Mouse (Mus musculus) heart, adult 9 months (tissue): ENCODE measurements around the gene Bag6.
A peak's percentile ranks its signal among the peaks of the same experiment; 100 is the strongest.

Experiments
- DNase-seq, 2 experiments: peaks; one replicate each; pipeline ENCODE4 v3.0.0; 2022; ENCODE audit warnings: low spot score in 2 of 2

Bag6 gene

DNA sequence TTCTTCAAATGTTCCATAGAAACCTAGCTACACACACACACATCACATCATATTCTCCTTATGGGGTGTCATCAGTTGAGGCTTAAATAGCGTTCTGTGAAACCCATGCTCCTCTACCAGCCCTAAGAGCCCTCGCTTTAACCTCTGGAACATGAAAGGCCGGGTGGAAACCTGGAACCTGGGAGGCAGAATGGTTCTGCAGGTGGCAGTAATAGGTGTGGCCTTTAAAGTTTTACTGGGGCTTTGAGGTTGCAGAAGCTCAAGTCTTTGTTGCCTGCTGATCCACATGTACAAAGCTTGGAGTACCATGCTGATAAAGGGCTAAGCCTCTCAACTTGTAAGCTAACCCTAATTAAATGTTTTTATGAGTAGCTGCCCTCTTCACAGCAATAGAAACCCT is 12.4 kb downstream of the Bag6 start:
- DNase-seq, result no peak

- no peak for DNase-seq
Measured at GRCm38 (mm10) chr17:35147922-35148639, 13.1 kb downstream of the Bag6 start.

DNA sequence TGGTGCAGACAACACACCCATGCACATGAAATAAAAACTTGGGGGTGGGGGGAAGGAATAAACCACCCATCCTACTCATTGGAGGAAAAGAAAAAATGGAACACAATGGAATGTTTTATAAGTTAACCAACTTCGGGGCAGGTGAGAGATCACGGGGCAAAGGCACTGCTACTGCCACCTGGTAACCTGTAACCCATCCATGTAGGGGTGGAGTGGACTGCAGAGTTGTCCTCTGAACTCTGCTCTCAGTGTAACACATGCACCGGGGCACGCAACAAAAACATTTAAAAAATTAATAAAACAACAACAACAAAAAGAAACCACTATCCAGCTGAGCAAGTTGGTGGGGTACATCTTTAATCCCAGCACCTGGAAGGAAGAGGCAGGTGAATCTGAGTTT is 17.1 kb downstream of the Bag6 start:
- no peak for DNase-seq

GRCm38 (mm10) chr17:35153077-35153476 is 18.1 kb downstream of the Bag6 start:
- no peak for DNase-seq

DNA sequence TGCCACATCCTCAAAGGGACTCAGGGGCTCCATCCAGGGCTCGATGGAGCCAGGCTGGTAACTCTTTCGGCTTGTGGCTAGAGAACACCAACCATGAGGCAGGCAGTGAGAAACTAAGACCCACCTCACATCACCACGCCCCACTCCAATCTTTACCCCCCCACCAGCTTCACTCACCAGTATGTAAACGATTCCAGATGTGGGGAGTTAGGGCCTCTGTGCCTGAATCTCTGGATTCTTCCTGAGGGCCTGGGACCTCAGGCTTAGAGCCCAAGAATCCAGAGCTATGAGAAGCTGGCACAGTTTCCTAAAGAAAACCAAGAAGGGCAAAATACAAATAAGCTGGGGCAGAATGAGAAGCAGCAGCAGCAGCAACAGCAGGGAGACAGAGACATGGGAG is 19.0 kb downstream of the Bag6 start:
- DNase-seq, result no peak

- DNase-seq, result no peak
Measured at GRCm38 (mm10) chr17:35154616-35155015, 19.6 kb downstream of the Bag6 start.

DNA sequence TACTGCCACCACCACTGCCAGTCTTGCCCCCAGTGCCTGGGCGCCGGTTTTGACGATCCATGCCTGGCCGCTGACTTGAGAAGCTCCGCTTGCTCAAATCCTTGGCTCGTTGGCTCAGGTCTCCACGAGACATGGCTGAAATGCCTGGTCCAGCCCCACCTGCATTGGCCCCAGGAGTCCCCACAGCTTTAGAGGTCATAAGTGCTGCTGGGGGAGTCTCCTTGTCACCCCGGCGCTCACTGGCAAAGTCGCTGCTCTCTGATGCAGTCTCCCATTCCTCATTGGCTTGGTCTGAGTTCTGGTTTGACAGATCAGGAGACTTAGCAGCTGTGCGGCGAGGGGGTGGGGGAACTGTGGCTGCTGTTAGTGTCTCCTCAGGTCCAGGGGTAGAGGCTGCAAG is 20.5 kb downstream of the Bag6 start:
- DNase-seq, result no peak

- DNase-seq, result no peak
Measured at GRCm38 (mm10) chr17:35156461-35157200, 21.7 kb downstream of the Bag6 start.

- DNase-seq, result no peak
Measured at GRCm38 (mm10) chr17:35157254-35157653, 22.3 kb downstream of the Bag6 start.

DNA sequence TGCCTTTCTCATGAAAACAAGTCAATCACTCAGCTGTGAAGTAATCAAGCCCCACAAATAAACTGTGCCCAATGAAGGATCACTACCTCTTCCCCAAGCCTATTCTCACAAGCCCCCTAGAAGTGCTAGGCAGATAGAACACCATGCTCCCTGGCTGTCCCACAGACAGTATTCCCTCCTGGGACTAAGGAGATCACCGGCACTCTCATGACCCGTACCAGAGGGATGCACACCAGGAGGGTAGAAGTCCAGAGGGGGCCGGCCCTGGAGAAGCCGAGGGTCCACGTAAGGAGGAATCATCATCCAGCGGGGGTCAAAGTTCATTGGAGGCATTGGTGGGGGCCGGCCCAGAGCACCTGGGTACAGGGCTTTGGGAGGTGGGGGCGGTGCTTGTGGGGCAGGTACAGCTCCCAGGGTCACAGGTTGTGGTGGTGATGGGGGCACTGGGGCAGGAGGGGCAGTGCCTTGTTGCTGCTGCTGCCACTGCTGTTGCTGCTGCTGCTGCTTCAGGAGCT is 22.7 kb downstream of the Bag6 start:
- no peak for DNase-seq

DNA sequence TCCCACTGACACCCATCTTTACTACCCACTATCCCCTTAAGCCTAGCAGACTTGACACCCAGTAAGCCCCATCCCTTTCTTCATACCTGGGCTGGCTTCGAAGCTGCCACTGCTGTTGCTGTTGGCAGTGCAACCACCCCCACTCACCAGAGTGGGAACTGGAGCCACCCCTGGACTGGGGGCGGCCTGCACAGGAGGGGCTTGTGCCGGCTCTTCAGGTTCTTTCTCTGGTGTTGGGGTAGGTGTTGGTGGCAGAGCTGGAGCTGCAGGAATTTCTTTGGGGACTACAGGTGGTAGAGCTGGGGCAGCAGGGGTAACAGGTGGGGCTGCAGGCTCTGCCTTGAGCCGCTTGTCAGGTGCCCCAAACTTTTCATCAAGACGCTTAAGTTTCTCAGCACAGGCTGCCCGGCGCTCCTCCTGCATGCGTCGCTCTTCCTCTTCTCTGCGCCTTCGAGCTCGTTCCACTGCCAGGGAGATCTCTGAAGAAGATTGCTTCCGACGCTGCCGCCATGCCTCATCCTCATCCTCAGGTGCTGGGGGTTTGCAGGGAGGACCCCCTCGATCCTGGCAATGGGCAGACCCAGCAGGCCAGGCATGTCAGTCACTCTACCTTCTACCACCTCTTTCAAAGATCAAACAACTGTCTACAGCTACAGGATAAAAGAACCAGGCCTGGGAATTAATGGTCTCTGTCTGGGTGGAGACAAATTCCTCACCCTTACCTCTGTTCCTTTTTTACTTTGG is 24.0 kb downstream of the Bag6 start:
- no peak for DNase-seq

DNA sequence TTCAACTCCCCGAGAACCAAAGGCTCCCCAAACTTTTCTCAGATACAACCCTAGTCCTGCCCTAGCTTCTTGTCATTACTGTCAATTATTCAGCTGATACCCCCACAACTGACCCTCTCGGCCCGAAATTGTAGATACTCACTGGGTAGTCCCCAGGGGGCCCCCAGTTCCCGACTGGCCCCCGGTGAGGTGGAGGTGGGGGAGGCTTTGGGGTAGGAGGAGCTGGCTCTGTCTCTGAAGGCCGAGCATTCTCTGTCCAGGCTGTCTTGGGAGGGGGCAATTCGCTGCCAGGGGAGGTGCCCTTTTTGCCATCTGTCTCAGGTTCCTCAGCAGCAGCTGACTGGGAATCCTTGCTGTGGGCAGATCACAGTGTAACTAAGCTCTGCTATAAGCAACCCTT is 24.7 kb downstream of the Bag6 start:
- DNase-seq, result no peak

GRCm38 (mm10) chr17:35161421-35161820 is 26.4 kb downstream of the Bag6 start:
- DNase-seq, result no peak

DNA sequence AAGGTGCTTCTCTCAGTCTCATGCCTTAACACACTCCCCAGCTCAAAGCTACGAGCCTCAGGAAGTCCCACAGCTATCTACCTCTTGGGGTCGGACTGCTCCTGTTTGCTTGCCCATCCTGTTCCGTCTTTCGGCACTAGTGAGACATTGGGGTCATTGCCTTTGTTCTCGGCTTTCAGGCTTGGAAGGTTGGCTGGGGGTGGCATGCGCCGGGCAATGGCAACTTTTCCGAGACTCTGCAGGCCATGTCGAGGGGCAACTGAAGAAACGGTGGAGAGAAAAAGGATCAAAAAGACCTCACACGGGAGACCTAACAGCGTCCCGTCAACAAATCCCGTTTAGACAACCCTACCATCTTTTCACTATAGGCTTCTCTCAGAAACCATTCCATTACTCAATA is 27.1 kb downstream of the Bag6 start:
- no peak for DNase-seq

DNA sequence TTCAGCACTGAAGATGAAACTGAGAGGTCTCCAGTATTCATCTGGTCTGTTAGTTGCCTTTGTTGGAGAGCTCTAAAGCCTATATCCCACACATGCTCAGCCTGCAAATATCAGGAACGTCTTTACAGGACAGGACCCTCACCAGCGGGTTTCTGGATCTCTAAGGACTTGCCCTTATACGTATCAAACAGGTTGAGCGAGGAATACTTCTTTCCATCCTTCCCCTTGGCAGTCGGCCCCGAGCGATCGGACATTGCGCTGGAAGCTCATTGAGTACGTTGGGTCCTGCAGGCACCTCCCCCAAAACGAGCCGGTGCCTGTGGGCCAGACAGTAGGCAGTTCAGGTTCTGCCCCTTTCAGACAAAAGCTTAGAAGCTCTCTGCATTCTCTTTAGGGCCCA is 27.8 kb downstream of the Bag6 start:
- DNase-seq, result peak in 1 of 2 experiments; percentile 52

DNA sequence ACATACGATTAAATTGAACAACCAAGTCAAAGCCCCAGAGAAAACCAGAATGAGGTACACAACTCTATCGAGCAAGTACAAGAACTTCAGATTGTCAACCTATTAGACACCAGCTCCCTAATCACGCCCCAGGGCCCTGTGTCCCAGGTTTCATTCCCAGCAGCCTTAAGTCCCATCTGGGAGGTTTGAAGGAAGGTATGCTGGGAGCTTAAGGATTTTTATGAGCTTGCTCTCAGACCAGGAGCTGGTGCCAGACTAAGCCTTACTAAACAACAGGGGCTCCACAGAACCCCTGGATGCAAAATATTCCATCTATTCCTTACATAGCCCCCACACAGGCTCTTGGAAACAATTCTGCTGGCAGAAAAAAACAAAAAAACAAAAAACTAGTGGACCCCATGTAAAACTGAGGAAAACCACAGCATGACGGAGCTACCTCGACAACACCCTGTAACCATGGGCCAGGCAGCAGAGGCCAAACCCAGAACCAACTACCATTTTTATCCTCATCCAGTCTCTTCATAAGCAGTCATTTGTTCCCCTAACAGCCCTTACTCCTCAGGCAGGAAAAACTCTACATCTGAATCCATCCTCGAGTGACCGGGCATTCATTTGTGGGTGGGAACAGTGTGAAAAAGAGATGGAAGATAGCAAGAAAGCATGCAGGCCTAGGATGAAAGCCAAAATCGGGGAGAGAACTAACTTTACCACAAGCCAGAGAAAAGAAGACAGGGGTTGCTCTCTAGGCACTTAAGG is 28.5 kb downstream of the Bag6 start:
- no peak for DNase-seq

DNA sequence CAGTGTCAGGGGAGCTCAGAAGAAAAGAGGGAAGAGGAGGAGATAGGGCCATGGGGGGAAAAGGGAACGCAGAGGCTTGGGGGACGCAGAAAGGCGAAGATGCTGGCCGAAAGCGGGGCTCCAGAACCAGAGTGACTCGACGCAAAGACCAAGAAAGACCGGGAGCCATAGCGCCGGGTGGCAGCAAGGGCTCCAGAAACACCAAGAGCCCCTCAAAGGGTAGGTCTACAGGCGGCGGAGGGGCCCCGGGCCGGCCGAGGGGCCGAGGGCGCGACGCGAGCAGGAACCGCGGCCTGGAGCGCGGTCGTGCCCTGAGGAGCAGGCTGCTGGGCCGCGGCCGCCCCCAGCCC is 29.2 kb downstream of the Bag6 start:
- DNase-seq, result peak in 1 of 2 experiments; percentile 55

DNA sequence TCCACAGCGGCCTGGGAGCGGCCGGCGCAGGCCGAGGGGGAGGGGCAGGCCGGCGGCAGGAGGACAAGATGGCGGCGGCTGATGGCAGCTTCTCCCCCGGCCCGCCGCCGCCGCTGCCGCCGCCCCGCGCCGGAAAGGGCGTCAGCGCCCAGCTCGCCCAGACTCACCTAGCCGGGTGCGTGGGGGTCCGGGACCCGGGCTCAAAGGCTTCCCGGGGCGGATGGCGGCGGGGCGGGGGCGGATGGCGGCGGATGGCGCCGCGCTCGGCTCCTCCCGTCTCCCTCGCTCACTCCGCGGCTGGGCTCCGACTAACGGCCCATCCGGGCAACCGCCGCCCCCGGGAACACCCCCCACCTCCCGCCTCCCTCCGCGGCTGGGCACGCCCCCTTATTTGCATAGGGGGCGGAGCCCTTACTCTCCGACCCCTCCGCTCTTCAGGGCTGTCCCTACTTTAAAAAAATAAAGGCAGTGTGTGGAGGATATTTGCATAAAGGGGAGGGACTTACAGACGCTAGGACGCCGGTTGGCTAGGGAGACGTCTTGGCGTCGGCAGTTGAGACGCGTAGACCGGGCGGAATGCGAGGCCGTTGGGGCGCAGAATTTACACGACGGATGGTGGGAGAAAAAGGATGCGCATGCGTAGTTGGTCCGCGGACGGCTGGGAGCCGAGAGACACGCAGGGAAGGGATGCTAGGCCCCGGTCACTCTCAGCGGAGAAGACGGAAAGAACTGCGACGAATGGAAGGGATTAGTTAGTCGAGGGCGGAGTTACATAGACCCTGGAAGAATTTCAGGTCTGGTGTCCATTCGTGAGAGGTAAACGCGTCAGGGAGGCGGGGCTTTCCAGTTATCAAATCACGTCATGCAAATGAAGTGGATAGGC is 29.8 kb downstream of the Bag6 start, which contains the start of gene Prrc2a:
TSS of gene Prrc2a (minus strand) at position 330 of the 883 bp plus-strand sequence.
- DNase-seq, result peak; percentile 99

GRCm38 (mm10) chr17:35165451-35166155 is 30.6 kb downstream of the Bag6 start:
- DNase-seq, result no peak
